Mouse (Mus musculus): ENCODE data around the gene Mtfmt. TPM values are rescaled to one million over a fixed set of nuclear protein-coding genes. Genes with fewer than 3 reads are reported as not detected.

Mtfmt gene
- total and polyA plus RNA-seq, 3 experiments = 6.5 to 16.6 (median 11.0) TPM

GRCm38 (mm10) chr9:65427511-65427910 is 8.1 kb upstream of the Mtfmt start:
- no peak for DNase-seq

GRCm38 (mm10) chr9:65428003-65428402 is 7.6 kb upstream of the Mtfmt start:
- no peak for DNase-seq

DNA sequence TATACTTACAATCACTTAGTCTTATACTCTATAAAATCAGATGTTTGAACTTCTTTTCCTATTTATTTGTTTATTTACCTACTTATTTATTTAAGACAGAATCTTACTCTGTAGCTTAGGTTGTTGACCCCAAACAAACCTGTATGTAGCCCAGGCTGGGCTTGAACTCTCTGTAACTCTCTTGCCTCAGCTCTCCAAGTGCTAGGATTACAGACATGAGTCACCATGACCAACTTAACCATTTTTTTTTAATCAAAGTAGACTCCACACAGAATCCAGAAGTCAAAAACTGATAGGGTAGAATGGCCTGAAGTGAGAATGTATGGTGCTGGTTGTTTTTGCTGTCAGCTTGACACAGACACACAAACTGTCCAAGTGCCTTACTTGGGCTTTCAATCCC is 5.2 kb upstream of the Mtfmt start:
- DNase-seq = no peak

DNA sequence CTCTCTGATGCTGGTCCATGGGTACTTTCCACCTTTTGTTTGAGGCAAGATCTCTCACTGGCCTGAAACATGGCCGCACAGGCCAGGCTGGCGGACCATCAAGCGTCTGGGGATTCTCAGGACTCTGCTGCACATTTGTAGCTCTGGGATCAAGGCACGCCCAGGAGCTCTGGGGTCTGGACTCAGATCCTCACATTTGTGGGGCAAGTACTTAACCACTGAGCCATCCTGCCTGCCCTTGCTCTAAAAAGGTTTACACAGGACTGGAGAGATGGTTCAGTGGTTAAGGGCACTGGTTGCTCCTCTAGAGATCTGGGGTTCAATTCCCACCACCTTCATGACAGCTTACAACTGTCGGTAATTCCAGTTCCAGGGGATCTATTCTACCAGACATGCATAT is 4.7 kb upstream of the Mtfmt start:
- DNase-seq = no peak

- peak; percentile 85 for DNase-seq
Observed at GRCm38 (mm10) chr9:65432236-65432635, 3.3 kb upstream of the Mtfmt start.

DNA sequence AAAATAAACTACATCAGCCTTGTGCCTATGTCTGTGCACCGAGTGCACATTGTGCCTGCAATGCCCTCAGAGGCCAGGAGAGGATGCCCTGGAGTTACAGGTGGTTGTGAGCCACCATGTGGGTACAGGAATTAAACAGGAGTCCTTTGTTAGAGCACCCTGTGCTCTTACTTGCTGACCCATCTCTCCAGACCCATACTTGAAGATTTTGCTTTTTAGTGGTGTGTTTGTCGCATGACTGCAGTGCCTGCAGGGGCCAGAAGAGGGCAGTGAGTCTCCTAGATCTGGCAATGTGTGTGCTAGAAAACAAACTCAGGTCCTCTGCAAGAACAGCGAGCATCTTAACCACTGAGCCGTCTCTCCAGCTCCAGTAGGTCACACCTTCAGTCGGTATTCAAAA is 1.4 kb upstream of the Mtfmt start:
- DNase-seq = peak; percentile 41

DNA sequence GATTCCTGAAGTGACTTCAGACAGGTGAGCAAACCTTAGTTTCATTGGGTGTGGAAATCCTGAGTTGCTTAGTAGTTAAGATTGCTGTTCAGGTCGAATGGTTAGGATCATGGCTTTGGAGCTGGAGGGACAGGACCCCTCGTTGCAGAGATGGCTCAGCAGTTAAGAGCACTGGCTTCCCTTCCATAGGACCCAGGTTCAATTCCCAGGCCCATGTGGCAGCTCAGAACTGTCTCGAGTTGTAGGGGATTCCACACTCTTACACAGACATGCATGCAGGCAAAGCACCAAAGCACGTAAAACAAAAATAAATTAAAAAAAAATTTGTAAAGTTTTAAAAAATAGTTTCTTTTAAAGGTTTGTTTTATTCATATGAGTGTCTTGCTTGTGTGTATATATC is 371 bp upstream of the Mtfmt start:
- no peak for DNase-seq

DNA sequence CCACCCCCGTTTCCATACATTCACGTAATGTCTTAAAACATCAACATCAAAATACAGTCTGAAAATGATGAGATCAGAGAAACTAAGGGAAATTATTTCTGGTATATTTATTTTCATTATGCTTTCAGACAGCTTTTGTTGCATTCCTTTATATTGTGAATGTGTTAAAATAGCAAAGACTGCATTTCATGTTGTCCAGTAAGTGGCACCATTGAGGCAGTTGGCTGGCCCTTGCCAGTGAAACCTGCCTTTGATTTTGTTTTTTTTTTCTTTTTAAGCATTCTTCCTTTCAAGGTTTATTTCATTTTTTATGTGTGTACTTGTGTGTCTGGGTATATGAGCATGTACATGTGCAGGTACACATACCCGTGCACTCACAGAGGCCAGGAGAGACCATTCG is 9.1 kb downstream of the Mtfmt start:
- no peak for DNase-seq

DNA sequence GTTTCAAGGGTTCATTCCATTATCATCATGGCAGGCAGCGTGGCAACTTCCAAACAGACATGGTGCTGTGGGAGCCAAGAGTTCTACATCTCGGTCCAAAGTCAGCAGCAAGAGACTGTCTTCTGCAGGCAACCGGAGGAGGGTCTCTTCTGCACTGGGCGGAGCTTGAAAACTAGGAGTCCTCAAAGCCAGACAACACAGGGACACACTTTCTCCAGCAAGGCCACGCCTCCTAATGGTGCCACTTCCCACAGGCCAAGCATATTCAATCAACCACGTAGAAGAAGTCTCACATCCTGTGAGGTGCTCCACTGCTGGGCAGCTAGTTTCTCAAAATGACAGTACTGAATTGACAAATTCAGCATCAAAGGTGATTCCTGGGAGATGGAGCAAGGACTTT is 12.4 kb downstream of the Mtfmt start:
- DNase-seq = no peak

DNA sequence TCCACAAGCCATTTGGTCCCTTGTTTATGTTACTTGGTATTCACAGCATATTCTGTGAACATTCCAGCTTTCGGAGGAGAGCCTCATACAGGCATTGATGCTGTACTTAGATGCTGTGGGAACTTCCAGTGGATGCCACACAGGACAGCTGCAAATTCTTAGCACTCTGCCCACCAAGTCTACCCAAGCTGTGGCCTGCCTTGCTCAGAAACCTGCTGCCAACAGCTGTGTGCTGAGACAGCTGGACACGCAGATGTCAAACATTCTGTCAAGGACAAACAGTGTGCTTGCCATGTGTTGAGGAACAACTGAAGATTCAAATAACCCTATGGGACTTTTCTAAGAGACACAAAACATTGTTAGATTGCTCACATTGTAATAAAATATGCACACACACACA is 23.4 kb downstream of the Mtfmt start:
- DNase-seq = no peak

GRCm38 (mm10) chr9:65460198-65460597 is 24.6 kb downstream of the Mtfmt start:
- no peak for DNase-seq

- peak; percentile 99 for DNase-seq
Observed at GRCm38 (mm10) chr9:65460732-65461442, 25.3 kb downstream of the Mtfmt start, which contains the start of gene Spg21. TSS of gene Spg21 (plus strand) at chr9:65460947.

DNA sequence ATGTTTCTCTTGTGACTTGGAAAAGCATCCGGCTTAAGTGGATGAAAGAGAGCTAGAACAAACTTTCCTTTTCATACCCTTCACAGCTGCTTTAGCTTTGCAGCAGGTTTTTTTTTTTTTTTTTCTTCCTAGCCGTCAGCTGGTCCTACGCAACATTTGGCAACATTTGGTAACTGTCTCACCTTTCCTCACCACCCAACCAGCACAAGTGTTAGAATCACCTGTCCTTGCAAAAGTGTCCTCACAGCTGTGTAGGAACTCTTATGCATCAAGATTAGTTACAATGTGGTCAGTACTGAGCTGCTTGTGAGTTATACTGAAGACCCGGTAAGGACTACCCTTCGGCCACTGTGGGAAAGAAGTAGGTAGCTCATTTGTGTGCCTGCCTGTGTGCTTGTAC is 27.0 kb downstream of the Mtfmt start:
- no peak for DNase-seq

- peak; percentile 80 for DNase-seq
Observed at GRCm38 (mm10) chr9:65464161-65464560, 28.6 kb downstream of the Mtfmt start.

- DNase-seq = no peak
Observed at GRCm38 (mm10) chr9:65465241-65465640, 29.7 kb downstream of the Mtfmt start.

DNA sequence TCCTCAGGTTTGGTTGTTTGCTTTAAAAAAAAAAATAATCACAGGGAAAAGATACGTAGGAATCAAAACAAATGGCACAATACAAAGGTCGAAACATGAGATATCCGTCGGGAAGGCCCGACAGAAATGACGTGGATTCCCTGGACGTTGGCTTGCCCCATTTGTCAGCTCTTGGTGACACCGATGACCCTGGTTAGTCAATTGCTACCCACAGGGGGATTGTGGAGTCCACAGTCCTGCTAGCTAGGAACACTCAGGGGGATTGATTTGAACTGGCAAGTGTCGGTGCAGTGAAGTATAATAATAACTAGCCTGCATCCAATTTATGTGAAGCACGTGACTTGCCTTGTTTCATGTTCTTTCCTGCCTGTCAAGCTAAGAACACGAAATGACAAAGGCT is 32.1 kb downstream of the Mtfmt start:
- DNase-seq = peak; percentile 30

GRCm38 (mm10) chr9:65472769-65473168 is 37.2 kb downstream of the Mtfmt start:
- DNase-seq = no peak

DNA sequence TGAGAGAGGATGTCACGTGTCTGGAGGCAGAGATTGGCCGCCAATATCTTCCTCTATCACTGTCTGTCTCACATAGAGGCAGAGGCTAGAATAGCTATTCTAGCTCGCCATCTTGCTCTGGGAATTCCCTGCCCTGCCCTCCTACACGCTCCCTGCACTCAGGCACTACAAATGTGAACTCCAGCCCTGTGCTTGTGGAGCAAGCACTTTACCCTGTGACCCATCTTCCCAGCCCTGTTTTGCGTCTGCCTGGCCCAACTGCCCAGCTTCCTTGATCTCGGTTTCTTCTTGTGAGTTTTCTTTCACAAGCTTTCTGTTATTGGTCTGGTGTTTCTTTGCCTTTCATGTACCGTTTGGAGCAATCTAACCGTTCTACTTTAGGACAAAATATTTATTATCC is 43.6 kb downstream of the Mtfmt start:
- no peak for DNase-seq

DNA sequence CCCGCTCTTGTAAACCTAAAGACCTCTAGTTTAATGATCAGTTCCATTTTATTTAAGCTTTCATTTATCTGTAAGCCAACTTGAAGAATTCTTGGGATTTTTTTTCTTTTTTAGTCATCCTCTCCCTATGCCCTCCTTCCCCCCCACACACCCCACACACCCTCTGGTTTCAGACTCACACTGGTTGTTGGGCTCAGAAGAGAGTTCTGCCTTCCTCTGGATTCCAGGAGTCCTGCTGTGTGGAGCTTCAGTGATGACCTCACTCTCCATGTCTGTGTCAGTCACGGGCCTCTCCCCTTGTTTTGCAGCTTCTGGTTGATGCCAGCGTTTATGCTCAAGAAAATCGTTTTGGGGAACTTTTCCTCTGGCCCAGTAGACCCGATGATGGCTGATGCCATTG is 44.5 kb downstream of the Mtfmt start:
- no peak for DNase-seq

- DNase-seq = no peak
Observed at GRCm38 (mm10) chr9:65491476-65491875, 55.9 kb downstream of the Mtfmt start.

DNA sequence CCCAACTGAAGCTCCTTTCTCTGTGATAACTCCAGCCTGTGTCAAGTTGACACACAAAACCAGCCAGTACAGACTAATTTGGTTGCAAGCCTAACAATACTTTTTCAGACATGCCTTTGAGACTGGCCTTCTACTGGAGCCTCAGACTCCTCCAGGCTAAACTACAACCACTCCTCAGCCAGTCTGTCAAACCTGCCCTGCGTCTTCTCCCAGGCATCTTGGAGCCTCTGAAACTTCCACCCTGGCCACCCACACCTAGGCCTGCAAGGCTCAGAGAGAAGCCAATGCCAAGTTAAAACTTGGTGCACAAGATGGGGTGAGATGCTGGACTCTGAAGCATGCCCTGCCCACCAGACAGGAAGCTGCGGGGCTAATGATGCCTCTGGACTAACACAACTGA is 56.8 kb downstream of the Mtfmt start:
- no peak for DNase-seq

GRCm38 (mm10) chr9:65492851-65493250 is 57.3 kb downstream of the Mtfmt start:
- no peak for DNase-seq

- DNase-seq = no peak
Observed at GRCm38 (mm10) chr9:65502146-65502545, 66.6 kb downstream of the Mtfmt start.

All from adrenal gland, adult 2 months (tissue).